Mouse (Mus musculus) retina, embryonic 14.5 days (tissue): ENCODE measurements around the gene Glyr1.

ENCODE experiments used
- DNase-seq: peaks from one replicate; pipeline ENCODE4 v3.0.0-alpha.2; 2015; ENCODE audit warnings: low spot score

Gene Glyr1

DNA sequence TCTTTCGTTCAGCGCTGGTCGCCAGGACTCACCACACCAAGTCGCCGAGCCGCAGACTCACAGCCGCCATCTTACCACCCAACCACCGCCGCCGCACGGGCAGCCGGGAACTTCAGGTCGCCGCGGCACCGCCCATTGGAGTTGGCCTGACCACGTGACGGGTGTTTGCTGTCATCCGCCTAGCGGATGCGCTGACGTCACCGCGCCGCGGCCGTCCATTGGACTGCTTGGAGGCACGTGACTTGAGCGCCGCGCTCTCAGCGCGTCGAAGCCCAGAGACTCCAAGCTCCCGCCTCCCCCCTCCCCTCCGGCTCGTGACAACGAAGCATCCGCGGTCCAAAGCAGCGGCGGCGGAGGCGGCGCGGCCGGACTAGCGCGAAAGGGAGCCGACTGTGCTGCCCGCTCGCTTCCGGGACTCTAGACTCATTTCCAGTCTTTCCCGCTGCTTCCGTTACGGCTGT, at the start of gene Glyr1, which contains the start of gene Ubn1:
Gene Glyr1, minus strand, starts transcription at position 90 of the 461 bp plus-strand sequence.
Gene Ubn1, plus strand, starts transcription at position 284 of the 461 bp plus-strand sequence.
- peak; percentile 99 for DNase-seq

DNA sequence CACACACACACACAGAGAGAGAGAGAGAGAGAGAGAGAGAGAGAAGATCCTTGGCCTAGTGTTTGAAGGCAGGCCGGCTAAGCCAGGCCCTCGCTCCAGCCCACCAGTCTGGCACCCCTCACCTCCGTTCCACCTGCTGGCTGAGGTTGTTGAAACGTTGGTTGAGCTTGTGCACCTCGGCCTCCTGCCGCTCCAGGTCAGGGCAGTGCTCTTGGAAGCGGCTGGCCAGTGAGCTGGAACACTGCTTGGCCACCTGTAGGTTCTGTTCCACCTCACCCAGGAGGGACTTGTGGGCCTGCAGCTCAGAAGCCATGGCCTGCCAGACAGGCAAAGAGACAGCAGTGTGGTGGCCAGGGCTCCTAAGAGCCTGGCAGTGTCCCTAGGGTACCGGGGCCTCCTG, 46.8 kb upstream of the Glyr1 start:
- no peak for DNase-seq

DNA sequence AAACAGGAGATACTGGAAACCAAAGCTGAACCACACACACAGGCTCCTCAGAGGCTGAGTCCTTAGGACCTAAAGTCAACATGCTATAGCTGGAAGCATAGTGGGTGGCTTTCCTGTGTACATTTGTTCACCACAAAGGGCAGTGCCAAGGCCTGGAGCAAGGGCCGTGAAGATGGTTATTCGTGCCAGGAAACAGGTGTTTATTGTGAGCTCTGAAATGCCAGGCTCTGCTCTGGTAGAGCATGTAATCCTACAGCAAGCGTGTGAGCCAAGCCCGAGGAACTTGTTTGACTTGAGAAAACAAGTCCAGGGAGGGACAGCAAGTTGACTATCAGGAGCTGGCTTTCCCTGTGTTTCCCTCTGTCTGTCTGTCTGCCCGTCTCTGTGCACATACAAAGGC, 43.6 kb upstream of the Glyr1 start:
- no peak for DNase-seq

- DNase-seq = no peak
These were observed 39.4 kb upstream of the Glyr1 start for GRCm38 (mm10) chr16:5089021-5089420.

- DNase-seq = no peak
These were observed 36.5 kb upstream of the Glyr1 start for GRCm38 (mm10) chr16:5086179-5086578.

DNA sequence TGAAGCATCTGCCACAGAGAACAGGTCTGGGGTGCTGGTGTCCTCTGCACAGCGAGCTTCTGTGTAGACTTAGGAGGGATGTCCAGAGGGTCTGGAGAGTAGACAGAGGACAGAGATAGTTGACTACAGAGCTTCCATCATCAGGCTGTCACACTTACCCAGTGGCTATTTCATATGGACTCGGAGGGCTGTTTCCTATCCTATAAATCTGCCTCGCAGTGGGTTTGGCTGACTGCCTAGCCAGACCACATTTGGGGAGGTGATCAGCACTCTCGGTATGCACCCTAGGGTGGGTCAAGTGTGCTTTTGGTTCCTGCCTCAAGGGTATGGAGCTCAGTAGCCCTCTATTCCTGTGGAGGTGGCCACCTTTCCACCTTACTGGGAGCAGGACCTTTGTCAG, 35.5 kb upstream of the Glyr1 start:
- no peak for DNase-seq

- no peak for DNase-seq
These were observed 24.7 kb upstream of the Glyr1 start for GRCm38 (mm10) chr16:5074341-5074740.

DNA sequence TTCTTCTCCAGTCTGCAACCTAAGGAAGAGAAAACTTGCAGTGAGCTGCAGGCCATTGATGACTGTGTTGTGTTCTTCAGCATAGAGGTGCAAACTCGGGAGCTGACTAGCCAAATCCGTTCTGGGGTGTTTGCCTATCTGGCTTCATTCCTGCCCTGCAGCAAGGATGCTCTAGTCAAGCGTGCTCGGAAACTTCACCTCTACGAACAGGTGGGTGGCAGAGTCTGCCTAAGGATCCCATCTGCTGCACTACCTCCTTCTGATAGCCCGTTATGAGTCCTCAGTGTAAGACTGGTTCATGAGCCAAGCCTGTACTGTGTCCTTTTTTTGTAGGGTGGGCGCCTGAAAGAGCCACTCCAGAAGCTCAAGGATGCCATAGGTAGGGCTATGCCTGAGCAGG, 22.3 kb upstream of the Glyr1 start:
- DNase-seq = no peak

GRCm38 (mm10) chr16:5070321-5070720, 20.7 kb upstream of the Glyr1 start:
- DNase-seq = no peak

DNA sequence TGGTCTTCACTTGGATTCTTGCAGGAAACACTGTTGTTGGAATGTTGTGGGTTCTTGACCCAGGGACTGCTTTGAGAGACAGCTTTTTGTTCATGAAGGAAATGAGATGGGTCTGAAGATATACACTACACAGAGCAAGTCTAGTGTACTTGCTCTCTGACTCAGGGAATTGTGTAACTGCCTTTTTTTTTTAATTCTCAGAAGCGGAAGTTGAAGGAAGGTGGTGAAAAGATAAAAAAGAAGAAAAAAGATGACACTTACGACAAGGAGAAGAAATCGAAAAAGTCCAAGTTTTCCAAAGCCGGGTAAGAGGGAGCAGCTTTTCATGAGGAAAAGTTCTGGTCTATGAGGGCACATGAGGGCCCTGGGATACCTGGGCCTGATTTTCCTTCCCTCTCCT, 13.8 kb upstream of the Glyr1 start:
- DNase-seq = no peak

DNA sequence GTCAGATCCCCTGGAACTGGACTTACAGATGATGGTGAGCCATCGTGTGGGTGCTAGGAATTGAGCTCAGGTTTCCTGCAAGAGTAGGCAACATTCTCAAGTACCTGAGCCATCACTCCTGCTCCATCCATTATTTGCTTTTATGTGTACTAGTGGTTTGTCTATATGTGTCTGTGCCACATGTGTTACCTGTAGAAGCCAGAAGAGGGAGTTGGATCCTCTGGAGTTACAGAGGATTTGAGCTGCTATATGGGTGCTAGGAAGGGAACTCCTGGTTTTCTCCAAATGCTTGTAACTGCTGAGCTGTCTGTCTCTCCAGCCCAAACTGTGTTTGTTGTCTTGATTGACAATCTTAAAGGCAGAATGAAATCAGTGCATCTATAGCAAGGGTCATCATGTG, 8.5 kb upstream of the Glyr1 start:
- peak; percentile 37 for DNase-seq

DNA sequence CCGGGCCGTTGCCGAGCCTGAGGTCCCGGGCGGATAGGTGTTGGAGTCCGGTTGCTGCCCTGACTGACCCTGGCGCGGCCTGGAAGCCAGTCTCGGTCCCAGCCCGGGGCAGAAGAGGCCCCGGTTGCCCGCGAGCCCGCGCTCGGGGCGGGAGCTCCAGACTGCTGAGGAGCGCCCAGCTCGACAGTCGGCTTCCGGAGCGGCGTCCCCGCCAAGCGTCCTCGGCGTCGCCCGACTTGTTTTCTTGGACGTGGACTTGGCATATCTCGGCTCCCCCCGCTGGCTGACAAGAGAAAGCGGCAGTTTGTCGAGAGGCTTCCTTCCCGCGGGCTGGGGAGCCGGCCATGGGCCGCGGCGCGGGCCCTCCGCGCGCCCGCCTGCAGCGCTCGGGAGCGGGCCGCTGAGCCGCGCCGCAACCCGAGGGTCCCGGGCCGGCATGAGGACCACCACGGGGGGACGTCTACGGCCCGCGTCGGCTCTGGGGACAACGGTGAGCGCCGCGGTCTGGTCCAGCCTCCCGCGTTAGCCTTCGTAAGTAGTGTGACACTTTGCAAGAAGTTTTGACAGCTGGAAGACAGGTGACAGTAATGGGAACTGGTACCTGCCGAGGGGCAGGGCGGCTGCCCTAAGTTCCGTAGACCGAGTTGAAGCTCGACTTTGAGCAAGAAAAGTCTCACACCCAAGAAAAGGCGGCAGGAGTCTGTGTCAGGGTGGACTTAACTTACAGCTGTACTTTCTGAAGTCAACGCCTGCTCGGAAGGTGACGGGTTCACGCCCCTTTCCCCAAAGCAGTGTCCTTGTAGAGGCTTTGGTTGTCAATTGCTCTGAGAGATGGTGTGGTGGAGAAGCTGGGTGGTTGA, 818 bp upstream of the Glyr1 start:
- DNase-seq = peak; percentile 73

DNA sequence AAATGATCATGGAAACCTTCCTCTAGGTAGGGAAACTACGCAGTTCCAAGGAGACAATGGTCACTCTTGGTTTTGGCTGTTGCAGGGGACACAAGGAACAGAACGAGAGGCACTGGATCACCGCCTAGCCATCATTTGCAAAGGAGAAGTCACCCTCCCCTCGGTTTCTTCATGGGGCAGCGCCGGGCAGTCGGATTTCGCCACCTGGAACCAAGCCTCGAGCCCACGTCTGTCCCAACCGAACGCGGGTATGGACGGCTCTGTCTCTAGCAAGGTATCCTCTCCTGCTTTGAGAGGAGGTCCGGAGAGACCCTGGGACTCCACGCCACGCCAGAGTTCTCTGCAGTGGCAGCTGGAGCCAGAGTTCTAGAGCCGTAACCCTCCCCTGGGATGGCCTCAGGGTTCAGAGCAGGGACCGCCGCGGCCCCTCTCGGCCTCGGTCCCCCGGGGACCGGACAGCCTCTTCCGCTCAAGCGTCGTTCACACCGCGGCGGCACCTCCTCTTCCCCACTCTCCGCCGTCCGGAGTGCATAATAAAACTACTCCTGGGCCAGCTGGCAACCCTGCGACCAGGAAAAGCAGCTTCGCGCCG, 385 bp downstream of the Glyr1 start:
- DNase-seq = no peak

DNA sequence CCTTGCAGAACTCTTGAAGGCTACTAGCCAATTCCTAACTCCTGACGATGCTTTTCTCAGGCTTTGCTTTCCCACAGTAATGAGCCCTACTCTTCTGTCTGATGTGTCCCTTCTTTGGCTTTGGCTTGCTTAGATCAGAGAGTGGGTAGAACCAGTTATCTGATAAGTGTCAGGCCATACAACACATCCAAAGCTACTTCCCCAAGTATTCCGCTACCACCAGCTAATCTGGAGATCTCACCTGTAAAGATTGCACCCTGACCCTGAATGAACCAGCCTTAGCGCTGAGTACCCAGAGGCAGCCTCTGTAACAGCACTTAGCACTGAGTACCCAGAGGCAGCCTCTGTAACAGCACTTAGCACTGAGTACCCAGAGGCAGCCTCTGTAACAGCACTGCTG, 4.3 kb downstream of the Glyr1 start:
- no peak for DNase-seq

GRCm38 (mm10) chr16:5036649-5037234, 12.9 kb downstream of the Glyr1 start:
- peak; percentile 10 for DNase-seq

GRCm38 (mm10) chr16:5035591-5035990, 14.1 kb downstream of the Glyr1 start:
- no peak for DNase-seq

DNA sequence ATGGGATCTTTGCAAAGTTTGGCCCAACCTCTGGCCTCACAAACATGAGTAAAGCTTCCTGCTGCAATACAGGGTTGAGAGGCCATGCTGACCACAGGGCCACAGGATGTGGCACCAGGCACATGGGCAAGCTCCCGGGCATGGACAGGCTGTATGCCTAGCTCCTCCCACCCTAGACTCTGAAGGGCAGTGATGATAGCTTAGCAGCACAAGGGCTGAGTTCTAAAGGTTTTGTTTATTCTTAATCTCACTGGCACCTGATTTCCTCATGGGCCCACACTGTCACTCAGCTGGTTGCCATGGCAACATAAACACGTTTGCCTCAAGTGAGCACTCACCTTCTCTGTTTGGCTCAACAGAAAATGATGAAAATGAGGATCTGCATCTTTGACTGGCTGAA, 19.8 kb downstream of the Glyr1 start:
- no peak for DNase-seq

GRCm38 (mm10) chr16:5024021-5024420, 25.6 kb downstream of the Glyr1 start:
- DNase-seq = no peak

DNA sequence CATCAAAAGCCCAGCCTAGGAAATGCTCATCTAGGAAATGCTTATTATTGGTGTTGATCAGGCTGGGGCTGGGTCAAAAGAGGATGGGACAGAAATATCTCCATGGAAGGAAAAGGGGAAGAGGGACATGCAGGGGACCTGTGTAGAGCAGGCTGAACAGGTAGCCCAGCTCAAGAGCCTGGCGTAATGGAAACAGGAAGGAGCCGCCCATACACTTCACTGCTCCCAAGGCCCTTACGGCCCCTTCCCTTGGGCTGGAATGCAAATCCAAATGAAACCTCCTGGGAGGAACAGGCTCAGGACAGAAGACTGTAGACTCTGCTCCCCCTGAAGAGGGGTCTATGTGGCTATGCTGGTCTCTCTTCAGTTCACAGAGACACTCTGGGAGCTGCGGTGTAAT, 35.1 kb downstream of the Glyr1 start:
- no peak for DNase-seq

DNA sequence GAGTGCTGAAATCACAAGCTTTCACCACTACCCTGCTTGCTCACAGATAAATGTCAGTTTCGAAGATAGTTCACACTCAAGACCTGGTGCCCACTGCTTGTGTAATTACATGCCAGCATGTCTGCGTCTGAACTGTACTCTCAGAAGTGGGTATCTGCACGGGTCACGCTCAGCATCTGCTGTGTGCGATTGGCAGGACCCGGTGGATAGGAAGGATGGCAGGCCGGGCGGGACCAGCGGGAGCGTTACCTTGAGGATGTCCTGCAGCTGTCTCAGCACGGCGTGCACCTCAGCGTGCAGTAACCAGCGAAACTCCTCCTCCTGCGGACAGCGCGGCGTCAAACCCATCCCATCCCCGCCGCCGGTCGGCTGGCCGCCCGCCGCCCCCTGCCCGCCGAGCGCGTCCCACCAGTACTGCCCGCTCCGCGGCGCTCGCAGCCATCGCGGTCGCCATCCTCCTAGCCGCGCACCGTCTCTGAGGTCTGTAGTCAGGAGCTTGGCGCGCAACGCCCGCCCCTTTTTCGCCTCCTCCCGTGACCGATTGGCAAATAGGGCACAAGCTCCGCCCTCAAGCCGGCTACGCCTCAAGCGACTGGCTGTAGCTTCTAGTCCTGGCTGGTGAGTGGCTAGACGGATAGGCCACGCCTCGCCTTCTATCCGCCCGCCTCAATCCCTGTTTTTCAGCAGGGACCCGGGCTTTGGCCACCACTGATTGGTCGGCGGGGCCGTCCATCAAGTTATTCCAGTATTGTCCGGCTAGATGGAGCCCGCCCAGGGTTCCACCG, 36.4 kb downstream of the Glyr1 start, which contains the start of gene Rogdi:
Gene Rogdi, minus strand, starts transcription at position 500 of the 785 bp plus-strand sequence.
- DNase-seq = peak; percentile 100

- no peak for DNase-seq
These were observed 37.3 kb downstream of the Glyr1 start for GRCm38 (mm10) chr16:5012036-5013005.
